In the genomic region with DNA sequence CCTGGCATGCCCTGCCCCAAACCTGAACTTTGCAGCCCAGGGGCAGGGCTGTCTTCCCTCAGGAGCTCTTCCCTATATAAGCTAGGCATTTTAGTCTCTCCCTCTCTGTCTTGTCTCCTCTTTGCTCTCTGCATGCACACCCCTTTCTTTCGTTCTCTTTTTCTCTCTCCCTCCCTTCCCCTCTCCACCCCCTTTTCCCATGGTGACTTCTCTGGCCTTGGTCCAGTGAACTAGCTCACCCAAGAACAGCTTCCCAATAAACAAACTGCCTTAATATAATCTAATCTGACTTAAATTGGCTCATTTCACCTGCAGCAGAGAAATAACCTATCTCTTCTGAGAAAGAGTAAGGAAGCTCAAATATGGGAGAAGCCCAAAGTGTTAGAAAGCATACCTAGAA, we compare ENCODE assay signal across 16 mouse cellular contexts. TPM values are rescaled to one million over a fixed set of nuclear protein-coding genes. Genes with fewer than 3 reads are reported as not detected.
"Had no signal": no experiment of that assay in that cellular context is flagged by ENCODE, and none has a peak within 500 bp of the region (broad histone marks: within the 10 kb centered on the region; RNA-seq: fewer than 3 reads in every experiment).

No protein-coding gene starts in this region.

- H3K9ac ChIP-seq: limb, embryonic 15.5 days; liver, embryonic 13.5 days; midbrain, embryonic 13.5 days had no signal

- H3K9me3 ChIP-seq: limb, embryonic 15.5 days; liver, embryonic 13.5 days; midbrain, embryonic 13.5 days had no signal

- H3K36me3 ChIP-seq: limb, embryonic 15.5 days; liver, embryonic 13.5 days; midbrain, embryonic 13.5 days had no signal

- H3K27ac ChIP-seq: limb, embryonic 15.5 days; liver, embryonic 13.5 days; midbrain, embryonic 13.5 days had no signal

- DNase-seq: kidney, postnatal 14 days; layer of hippocampus, postnatal 36 days; liver, embryonic 13.5 days; lung, adult 18-20 months; right cerebral cortex, postnatal 14 days; thymus, postnatal 4 days had no signal

- ATAC-seq: midbrain, embryonic 13.5 days had no signal

- H3K4me3 ChIP-seq: limb, embryonic 15.5 days; liver, embryonic 13.5 days; midbrain, embryonic 13.5 days had no signal

- H3K4me1 ChIP-seq: limb, embryonic 15.5 days; liver, embryonic 13.5 days; midbrain, embryonic 13.5 days had no signal

- H3K4me2 ChIP-seq: limb, embryonic 15.5 days; liver, embryonic 13.5 days; midbrain, embryonic 13.5 days had no signal

- H3K27me3 ChIP-seq: limb, embryonic 15.5 days; liver, embryonic 13.5 days; midbrain, embryonic 13.5 days had no signal

RNA-seq across cellular contexts. Expression of a gene that starts 50.1 kb away (rescaled TPM):
- total RNA-seq: layer of hippocampus, postnatal 36 days; left cerebral cortex, adult 8-10 months; left cerebral cortex, postnatal 25 days; megakaryocyte progenitor cell, adult 5-6 weeks; midbrain, postnatal 0 days had no signal
- polyA plus RNA-seq: limb, embryonic 11.5 days; limb, embryonic 15.5 days; liver, embryonic 13.5 days; lung, embryonic 16.5 days; midbrain, embryonic 13.5 days; midbrain, postnatal 0 days; small intestine, adult 2 months; stomach, embryonic 16.5 days had no signal
